Mouse (Mus musculus) R1 (cell line): ENCODE measurements around the gene B3gnt2.
A peak's percentile ranks its signal among the peaks of the same experiment; 100 is the strongest.

Experiments
- DNase-seq: peaks from one replicate; pipeline ENCODE4 v3.0.0-alpha.2; 2018; ENCODE audit warnings: low read depth, low spot score

Gene B3gnt2

GRCm38 (mm10) chr11:22871628-22872306 lies 11.0 kb upstream of the B3gnt2 start:
- DNase-seq = no peak

GRCm38 (mm10) chr11:22868582-22868981 lies 7.8 kb upstream of the B3gnt2 start:
- no peak for DNase-seq

GRCm38 (mm10) chr11:22867691-22868090 lies 6.9 kb upstream of the B3gnt2 start:
- DNase-seq = no peak

- DNase-seq = no peak
Observed at GRCm38 (mm10) chr11:22865635-22866246, 5.0 kb upstream of the B3gnt2 start.

- no peak for DNase-seq
Observed at GRCm38 (mm10) chr11:22864305-22865060, 3.7 kb upstream of the B3gnt2 start.

GRCm38 (mm10) chr11:22863581-22863980 lies 2.8 kb upstream of the B3gnt2 start:
- DNase-seq = no peak

- DNase-seq = no peak
Observed at GRCm38 (mm10) chr11:22861315-22861714, 554 bp upstream of the B3gnt2 start.

GRCm38 (mm10) chr11:22859633-22860334 lies 977 bp downstream of the B3gnt2 start:
- DNase-seq = peak; percentile 91

GRCm38 (mm10) chr11:22859301-22859632 lies 1.5 kb downstream of the B3gnt2 start:
- DNase-seq = no peak

GRCm38 (mm10) chr11:22858441-22859300 lies 2.1 kb downstream of the B3gnt2 start:
- no peak for DNase-seq

GRCm38 (mm10) chr11:22857705-22858440 lies 2.9 kb downstream of the B3gnt2 start:
- no peak for DNase-seq

GRCm38 (mm10) chr11:22857106-22857704 lies 3.6 kb downstream of the B3gnt2 start:
- DNase-seq = no peak

- DNase-seq = no peak
Observed at GRCm38 (mm10) chr11:22856371-22856965, 4.3 kb downstream of the B3gnt2 start.

GRCm38 (mm10) chr11:22854571-22854970 lies 6.2 kb downstream of the B3gnt2 start:
- no peak for DNase-seq

GRCm38 (mm10) chr11:22853477-22854157 lies 7.1 kb downstream of the B3gnt2 start:
- no peak for DNase-seq

GRCm38 (mm10) chr11:22852510-22852909 lies 8.3 kb downstream of the B3gnt2 start:
- DNase-seq = no peak

- DNase-seq = peak; percentile 88
Observed at GRCm38 (mm10) chr11:22851416-22851815, 9.3 kb downstream of the B3gnt2 start.

- no peak for DNase-seq
Observed at GRCm38 (mm10) chr11:22850077-22850476, 10.7 kb downstream of the B3gnt2 start.

GRCm38 (mm10) chr11:22848649-22849195 lies 12.0 kb downstream of the B3gnt2 start:
- DNase-seq = no peak
